Mouse (Mus musculus): ENCODE results near the gene Cdc42bpa. TPM values are rescaled to one million over a fixed set of nuclear protein-coding genes. Genes with fewer than 3 reads are reported as not detected.
A peak's percentile ranks its signal among the peaks of the same experiment; 100 is the strongest.

Cdc42bpa gene
- polyA plus RNA-seq, 1 experiment from 2014 or later, result 18.5 TPM

DNA sequence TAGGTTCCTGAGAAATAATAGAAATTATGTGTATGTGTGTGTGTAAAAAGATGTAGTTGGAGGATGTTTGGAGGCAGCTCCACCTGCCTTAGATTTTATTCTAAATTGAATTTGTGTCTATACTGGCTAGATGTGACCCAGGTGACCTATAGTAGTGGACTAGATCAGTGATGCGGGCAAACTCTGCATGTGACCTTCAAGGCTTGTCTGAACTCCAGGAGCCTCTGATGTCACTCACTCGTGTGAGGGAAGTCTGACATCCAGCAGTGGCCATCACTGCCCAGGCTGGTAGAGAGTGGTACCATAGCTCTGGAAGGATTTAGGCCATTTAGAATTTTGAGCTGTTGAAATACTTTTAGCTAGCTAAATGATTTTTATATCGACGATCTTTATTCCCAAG is 1.5 kb downstream of the Cdc42bpa start:
- no peak overlapping the region for H3K27ac ChIP-seq
- 40% methylated on average over 4 of the region's 4 CpGs for WGBS
- no peaks in the 10 kb centered on the region for H3K9me3 ChIP-seq (replicated peaks)
- H3K4me3 ChIP-seq (replicated peaks), result peak overlapping the region; percentile 83
- H3K4me2 ChIP-seq, result peak overlapping the region; percentile 80
- no peaks in the 10 kb centered on the region for H3K27me3 ChIP-seq
- no peaks in the 10 kb centered on the region for H3K36me3 ChIP-seq
- peaks cover 27% of the 10 kb centered on the region for H3K4me1 ChIP-seq
- no peak for ATAC-seq (replicated peaks; ENCODE audit: low FRiP score)
- peak overlapping the region; percentile 42; the same call in 1 of the 2 replicates for H3K9ac ChIP-seq

DNA sequence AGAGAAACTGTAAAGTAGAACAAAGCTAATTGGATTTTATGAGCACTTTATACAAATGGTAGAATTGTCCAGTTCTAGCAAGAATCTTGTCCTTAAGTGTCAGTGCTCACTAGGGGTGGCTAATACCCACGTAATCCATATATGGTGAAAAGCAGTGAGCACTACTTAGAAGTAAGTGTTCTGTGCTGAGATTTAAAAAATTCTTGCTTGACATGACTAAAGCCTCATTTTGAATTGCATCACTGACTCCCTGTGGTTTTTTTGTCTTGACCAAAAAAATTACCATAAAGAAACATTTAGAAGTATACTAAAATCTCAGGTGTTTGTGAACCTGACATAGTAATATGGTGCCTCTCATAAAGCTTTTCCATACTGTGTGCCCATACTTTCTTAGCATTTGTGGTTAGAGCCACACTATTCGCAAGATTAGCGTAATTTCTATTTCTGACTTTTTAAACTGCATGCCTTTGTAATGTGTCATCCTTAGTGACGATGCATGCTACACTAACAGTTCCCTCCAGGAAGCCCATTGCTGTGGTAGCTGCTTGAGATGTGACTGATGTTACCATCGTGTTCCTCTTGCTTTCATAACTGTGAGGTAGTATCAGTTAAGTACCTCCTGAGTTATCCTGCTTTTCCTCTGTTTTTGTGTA is 9.6 kb downstream of the Cdc42bpa start:
- no peak overlapping the region for H3K9ac ChIP-seq
- no peak overlapping the region for H3K4me2 ChIP-seq
- H3K4me3 ChIP-seq (replicated peaks), result no peak overlapping the region
- H3K9me3 ChIP-seq (replicated peaks), result no peaks in the 10 kb centered on the region
- WGBS, result 64% methylated on average over 5 of the region's 5 CpGs
- ATAC-seq (replicated peaks; ENCODE audit: low FRiP score), result no peak
- H3K27me3 ChIP-seq, result no peaks in the 10 kb centered on the region
- H3K36me3 ChIP-seq, result no peaks in the 10 kb centered on the region
- H3K27ac ChIP-seq, result no peak overlapping the region
- H3K4me1 ChIP-seq, result peaks cover 8% of the 10 kb centered on the region; the same call in 1 of the 2 replicates

DNA sequence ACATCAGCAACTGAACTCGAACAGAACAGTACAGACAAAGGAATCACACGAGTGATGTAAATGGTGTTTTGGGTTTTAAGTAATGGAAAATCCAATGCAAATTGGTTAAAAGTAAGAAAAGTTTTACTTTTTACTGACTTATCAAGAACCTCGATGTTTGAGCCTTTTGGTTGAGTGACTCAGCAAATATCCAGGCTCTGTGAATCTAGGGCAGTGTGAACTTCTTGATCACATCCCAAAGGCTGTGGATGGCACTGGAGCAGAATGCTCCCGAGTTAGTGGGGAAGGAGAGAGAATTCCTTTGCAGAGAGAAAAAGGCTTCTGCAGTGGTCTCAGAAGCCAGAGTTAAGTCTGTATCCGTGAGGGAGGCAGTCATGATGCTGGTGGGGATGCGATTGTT is 14.7 kb downstream of the Cdc42bpa start:
- H3K9ac ChIP-seq, result no peak overlapping the region
- H3K4me2 ChIP-seq, result no peak overlapping the region
- H3K4me1 ChIP-seq, result peaks cover 18% of the 10 kb centered on the region
- ATAC-seq (replicated peaks; ENCODE audit: low FRiP score), result no peak
- no peaks in the 10 kb centered on the region for H3K27me3 ChIP-seq
- 86% methylated on average over 6 of the region's 6 CpGs for WGBS
- H3K9me3 ChIP-seq (replicated peaks), result no peaks in the 10 kb centered on the region
- no peaks in the 10 kb centered on the region for H3K36me3 ChIP-seq
- no peak overlapping the region for H3K4me3 ChIP-seq (replicated peaks)
- no peak overlapping the region for H3K27ac ChIP-seq

DNA sequence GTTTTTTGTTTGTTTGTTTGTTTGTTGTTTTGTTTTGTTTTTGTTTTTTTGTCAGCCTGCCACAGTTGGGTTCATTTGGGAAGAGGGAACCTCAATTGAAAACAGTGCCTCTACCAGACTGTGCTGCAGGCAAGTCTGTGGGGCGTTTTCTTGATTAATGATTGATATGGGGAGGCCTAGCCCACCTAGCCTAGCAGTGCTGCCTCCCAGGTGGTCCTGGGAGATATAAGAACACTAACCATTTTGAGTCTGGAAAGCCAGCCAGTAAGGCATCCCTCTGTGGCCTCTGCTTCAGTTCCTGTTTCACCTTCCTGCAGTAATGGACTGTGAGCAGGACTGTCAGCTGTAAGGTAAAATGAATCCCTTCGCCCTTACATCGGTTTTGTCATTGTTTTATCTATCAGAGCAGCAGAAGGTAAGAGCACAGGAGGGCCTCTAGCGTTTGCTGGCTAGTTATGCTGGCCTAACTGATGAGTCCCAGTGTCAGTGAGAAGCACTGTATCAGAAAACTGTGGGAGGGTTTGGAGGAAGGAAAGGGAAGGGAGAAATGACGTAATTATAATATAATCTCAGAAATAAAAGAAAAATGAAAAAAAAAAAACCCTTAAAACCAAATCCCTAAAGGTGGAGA is 15.5 kb downstream of the Cdc42bpa start:
- Histone ChIP-seq H3K4me3 (replicated peaks) (no peak overlapping the region), H3K4me2 (no peak overlapping the region), H3K9me3 (replicated peaks) (no peaks in the 10 kb centered on the region), H3K27ac (no peak overlapping the region), H3K9ac (no peak overlapping the region), H3K4me1 (peaks cover 18% of the 10 kb centered on the region), H3K36me3 (no peaks in the 10 kb centered on the region), H3K27me3 (no peaks in the 10 kb centered on the region)
- WGBS, result 63% methylated on average over 5 of the region's 5 CpGs
- ATAC-seq (replicated peaks; ENCODE audit: low FRiP score), result no peak

DNA sequence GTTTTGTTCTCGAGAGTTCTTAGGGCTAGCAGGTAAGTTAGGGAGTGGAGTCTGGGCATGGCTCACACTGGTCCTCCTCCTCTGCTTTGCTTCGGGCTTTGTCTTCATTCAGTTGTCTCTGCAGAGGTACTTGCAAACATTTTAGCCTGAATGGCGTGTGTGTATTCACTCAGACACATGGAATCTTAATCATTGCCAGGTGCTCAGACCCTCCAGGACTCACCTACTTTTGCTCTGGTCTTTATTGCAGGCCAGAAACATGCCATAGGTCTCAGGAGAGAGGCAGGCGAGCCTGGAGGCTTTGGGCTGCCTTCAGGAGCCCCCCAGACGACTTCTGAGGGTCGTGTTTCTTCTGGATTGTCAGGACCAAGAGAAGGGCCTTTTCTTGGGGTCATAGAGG is 17.2 kb downstream of the Cdc42bpa start:
- peaks cover 7% of the 10 kb centered on the region; the same call in 1 of the 2 replicates for H3K36me3 ChIP-seq
- no peak overlapping the region for H3K27ac ChIP-seq
- no peaks in the 10 kb centered on the region for H3K27me3 ChIP-seq
- no peak overlapping the region for H3K4me2 ChIP-seq
- 0 out of 2 replicates have a peak, but pooled peaks cover 5% of the 10 kb centered on the region for H3K9me3 ChIP-seq (replicated peaks)
- peaks cover 18% of the 10 kb centered on the region for H3K4me1 ChIP-seq
- no peak for ATAC-seq (replicated peaks; ENCODE audit: low FRiP score)
- no peak overlapping the region for H3K4me3 ChIP-seq (replicated peaks)
- WGBS, result 76% methylated on average over 6 of the region's 6 CpGs
- no peak overlapping the region for H3K9ac ChIP-seq

DNA sequence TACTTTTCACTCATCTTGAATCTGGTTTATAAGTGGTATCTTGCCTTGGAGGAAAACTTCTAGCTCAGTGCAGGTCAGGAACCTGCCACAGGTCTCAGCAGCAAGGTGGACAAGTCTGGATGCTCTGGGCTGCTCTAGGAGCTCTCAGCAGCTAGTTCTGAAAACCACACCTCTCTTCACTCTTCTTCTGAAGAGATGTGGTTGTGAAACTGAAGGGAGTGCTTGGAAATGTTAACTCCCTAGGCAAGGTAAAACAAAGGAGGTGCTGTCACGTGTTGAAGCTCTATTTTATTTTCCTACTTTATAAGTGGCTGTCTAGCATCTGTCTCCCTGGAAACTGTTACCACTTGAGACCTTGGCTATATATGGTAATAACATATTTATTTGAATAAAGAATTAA is 18.5 kb downstream of the Cdc42bpa start:
- no peak overlapping the region for H3K4me3 ChIP-seq (replicated peaks)
- H3K27me3 ChIP-seq, result no peaks in the 10 kb centered on the region
- no peak for ATAC-seq (replicated peaks; ENCODE audit: low FRiP score)
- no peak overlapping the region for H3K9ac ChIP-seq
- H3K4me2 ChIP-seq, result no peak overlapping the region
- no peak overlapping the region for H3K27ac ChIP-seq
- peaks cover 10% of the 10 kb centered on the region for H3K4me1 ChIP-seq
- H3K9me3 ChIP-seq (replicated peaks), result 0 out of 2 replicates have a peak, but pooled peaks cover 5% of the 10 kb centered on the region
- 60% methylated on average over 1 of the region's 1 CpGs for WGBS
- peaks cover 7% of the 10 kb centered on the region; the same call in 1 of the 2 replicates for H3K36me3 ChIP-seq

DNA sequence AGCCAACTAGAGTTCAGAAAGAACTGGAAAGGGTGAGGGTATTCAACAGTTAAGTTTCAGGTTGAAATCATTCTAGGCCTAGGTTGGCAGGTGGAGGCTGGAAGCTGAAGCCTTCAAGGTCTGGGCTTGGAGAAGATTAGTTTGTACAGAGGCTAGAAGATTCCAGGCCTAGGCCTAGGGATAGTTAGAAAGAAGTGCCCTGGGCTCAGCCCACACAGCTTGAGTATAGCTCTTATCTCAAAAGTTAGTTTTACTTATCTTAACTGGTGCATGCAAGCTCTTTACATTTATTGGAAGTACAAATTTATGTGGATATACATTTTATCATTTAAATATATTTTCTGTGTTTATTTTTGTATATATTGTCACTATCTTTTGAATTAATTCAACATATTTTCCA is 21.4 kb downstream of the Cdc42bpa start:
- H3K27me3 ChIP-seq, result no peaks in the 10 kb centered on the region
- H3K9me3 ChIP-seq (replicated peaks), result 0 out of 2 replicates have a peak, but pooled peaks cover 5% of the 10 kb centered on the region
- no peak overlapping the region for H3K4me2 ChIP-seq
- no peak for ATAC-seq (replicated peaks; ENCODE audit: low FRiP score)
- no peak overlapping the region for H3K9ac ChIP-seq
- no peaks in the 10 kb centered on the region for H3K4me1 ChIP-seq
- no peak overlapping the region for H3K4me3 ChIP-seq (replicated peaks)
- no peak overlapping the region for H3K27ac ChIP-seq
- H3K36me3 ChIP-seq, result peaks cover 11% of the 10 kb centered on the region; the same call in 1 of the 2 replicates

DNA sequence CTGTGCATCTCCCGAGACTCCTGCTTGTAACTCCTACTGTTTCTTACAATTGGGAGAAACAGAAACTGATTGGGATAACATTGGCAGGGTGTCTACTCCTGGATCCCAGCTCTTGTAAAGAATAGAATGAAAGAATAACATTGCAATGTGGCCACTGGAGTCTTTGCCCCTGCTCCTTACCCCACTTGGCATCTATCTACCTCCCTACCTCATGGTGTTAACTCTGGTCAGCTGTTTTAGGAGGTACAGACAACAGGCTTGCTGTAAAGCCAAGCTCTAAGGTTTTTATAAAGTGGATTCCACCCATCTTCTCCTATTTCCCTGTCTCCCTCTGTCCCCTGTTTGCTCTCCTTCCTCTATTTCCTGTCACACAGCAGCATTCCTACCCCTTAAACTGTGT is 21.9 kb downstream of the Cdc42bpa start:
- Histone ChIP-seq H3K27me3 (no peaks in the 10 kb centered on the region), H3K9ac (no peak overlapping the region), H3K4me3 (replicated peaks) (no peak overlapping the region), H3K4me2 (no peak overlapping the region), H3K36me3 (peaks cover 11% of the 10 kb centered on the region; the same call in 1 of the 2 replicates), H3K4me1 (no peaks in the 10 kb centered on the region), H3K27ac (no peak overlapping the region), H3K9me3 (replicated peaks) (0 out of 2 replicates have a peak, but pooled peaks cover 5% of the 10 kb centered on the region)
- WGBS, result 59% methylated on average over 1 of the region's 1 CpGs
- no peak for ATAC-seq (replicated peaks; ENCODE audit: low FRiP score)

DNA sequence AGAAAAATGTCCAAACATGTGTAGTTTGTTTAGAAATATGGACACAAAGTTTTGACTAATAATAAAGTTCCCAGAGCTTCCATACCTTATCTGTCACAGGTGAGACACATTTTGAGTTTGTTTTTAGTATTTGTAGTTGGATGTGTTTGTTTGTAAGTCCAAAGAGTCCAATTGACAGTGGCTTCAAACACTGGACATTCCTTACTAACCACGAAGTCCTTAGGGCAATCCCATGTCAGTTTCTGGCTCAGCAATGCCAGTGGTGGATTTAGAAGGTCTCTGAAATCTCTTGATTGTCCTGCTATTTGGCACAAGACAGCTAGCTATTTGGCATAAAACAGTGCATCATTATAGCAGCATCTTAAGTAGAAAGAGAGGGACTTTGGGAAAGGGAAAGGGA is 22.7 kb downstream of the Cdc42bpa start:
- Histone ChIP-seq H3K27me3 (no peaks in the 10 kb centered on the region), H3K36me3 (peaks cover 11% of the 10 kb centered on the region; the same call in 1 of the 2 replicates), H3K4me1 (no peaks in the 10 kb centered on the region), H3K4me3 (replicated peaks) (no peak overlapping the region), H3K9ac (no peak overlapping the region), H3K4me2 (no peak overlapping the region), H3K27ac (no peak overlapping the region), H3K9me3 (replicated peaks) (0 out of 2 replicates have a peak, but pooled peaks cover 5% of the 10 kb centered on the region)
- no peak for ATAC-seq (replicated peaks; ENCODE audit: low FRiP score)
- WGBS, result 96% methylated on average over 1 of the region's 1 CpGs

DNA sequence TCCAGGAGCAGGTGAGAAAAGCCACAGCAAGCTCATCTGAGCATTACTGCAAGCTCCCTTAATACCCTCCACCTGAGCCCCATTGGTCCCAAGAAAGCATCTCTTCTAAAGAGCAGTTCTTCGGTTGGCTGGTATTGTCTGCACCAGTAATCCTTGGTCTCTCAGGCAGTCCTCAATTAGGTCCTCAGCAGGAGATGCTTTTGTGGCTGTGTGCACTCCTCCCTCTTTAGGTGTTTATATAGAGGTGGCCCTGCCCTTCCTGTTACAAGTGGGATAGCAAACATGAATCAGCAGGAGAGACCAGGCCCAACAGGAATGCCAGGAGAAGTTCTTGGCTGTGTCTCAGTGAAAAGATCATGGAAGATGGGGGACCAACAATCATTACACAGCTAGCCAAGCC is 23.9 kb downstream of the Cdc42bpa start:
- Histone ChIP-seq H3K9me3 (replicated peaks) (0 out of 2 replicates have a peak, but pooled peaks cover 5% of the 10 kb centered on the region), H3K4me1 (no peaks in the 10 kb centered on the region), H3K4me2 (no peak overlapping the region), H3K36me3 (peaks cover 11% of the 10 kb centered on the region; the same call in 1 of the 2 replicates), H3K4me3 (replicated peaks) (no peak overlapping the region), H3K27ac (no peak overlapping the region), H3K27me3 (no peaks in the 10 kb centered on the region), H3K9ac (no peak overlapping the region)
- 88% methylated on average over 1 of the region's 1 CpGs for WGBS
- no peak for ATAC-seq (replicated peaks; ENCODE audit: low FRiP score)

DNA sequence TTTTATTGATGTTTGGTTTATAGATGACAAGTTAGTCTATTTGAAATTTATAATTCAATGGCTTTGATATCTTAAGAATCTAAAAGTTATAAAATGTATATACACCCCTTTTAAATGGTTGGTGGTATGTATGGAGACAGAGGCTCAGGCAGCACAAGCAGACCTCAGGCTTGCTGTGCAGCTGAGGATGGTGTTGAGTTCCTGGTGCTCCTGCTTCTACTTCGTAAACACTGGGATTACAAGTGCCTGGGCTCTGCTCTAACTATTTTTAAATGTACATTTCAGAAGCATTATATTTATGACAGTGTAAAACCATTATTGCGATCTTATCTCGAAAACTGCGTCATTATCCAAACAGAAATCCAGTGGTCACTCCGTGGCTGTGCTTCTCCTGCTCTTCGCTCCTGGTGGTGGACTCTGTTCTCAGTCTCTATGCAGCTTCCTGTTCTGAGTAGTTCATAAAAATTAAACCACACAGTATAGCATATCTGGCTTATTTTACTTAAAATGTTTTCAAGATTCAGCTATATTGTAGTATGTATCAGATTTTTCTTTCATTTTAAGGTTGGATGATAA is 31.5 kb downstream of the Cdc42bpa start:
- H3K4me3 ChIP-seq (replicated peaks), result no peak overlapping the region
- ATAC-seq (replicated peaks; ENCODE audit: low FRiP score), result no peak
- H3K36me3 ChIP-seq, result no peaks in the 10 kb centered on the region
- no peak overlapping the region for H3K9ac ChIP-seq
- H3K27ac ChIP-seq, result no peak overlapping the region
- H3K27me3 ChIP-seq, result no peaks in the 10 kb centered on the region
- WGBS, result 68% methylated on average over 6 of the region's 6 CpGs
- no peak overlapping the region for H3K4me2 ChIP-seq
- H3K4me1 ChIP-seq, result no peaks in the 10 kb centered on the region
- H3K9me3 ChIP-seq (replicated peaks), result no peaks in the 10 kb centered on the region

DNA sequence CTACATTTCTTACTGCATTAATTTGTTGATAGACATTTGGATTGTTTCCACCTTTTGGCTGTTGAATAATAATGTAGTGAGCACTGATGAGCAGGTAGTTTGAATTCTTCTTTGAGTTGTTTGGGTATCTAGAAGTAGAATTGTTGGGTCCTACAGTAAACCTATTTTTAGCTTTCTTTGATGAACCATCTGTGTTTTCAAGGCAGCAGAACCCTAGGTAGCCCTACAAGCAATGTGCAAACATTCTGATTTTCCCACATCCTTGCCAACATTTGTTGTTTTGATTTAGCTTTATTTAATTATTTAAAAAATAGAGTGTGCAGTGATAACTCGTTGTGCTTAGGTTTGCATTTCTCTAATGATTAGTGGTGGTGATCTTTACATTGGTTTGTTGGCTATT is 32.0 kb downstream of the Cdc42bpa start:
- Histone ChIP-seq H3K9me3 (replicated peaks) (no peaks in the 10 kb centered on the region), H3K27me3 (no peaks in the 10 kb centered on the region), H3K4me3 (replicated peaks) (no peak overlapping the region), H3K9ac (no peak overlapping the region), H3K4me2 (no peak overlapping the region), H3K27ac (no peak overlapping the region), H3K4me1 (no peaks in the 10 kb centered on the region), H3K36me3 (no peaks in the 10 kb centered on the region)
- 69% methylated on average over 1 of the region's 1 CpGs for WGBS
- no peak for ATAC-seq (replicated peaks; ENCODE audit: low FRiP score)

Data from kidney, embryonic 15.5 days (tissue).